8 mouse cellular contexts compared by ENCODE assay signal in the genomic region with DNA sequence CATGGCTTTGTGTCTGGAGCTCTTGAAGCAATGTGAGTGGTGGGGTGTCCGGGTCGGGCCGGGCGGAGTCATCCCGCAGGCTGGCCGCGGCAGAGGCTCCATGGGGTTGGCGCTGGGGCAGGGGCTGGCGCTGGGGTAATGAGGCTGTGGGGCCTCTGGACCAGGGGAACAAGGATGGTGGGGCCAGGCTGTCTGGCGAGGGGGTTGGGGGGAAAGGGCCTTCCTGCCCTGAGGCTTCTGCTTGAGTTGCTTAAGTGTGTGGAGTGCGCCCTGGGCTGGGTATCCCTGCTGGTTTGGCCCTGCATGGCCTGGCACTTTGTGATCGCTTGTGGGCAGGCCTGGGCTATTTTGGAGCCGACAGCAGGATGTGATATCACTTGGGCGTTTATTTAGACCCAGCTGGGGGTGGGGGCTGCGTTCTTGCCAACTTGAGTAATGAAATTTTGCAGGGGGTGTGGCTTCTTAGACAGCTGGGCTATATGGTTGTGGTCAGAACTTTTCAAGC. TPM values are rescaled to one million over a fixed set of nuclear protein-coding genes. Genes with fewer than 3 reads are reported as not detected.
DNase-seq lines count a peak whose midpoint lies in the region; ATAC-seq and TF ChIP-seq lines count a peak whose summit lies in the region.

No protein-coding gene starts in this region.

- peak; percentile 54 for DNase-seq in embryo, embryonic 10 days (ENCODE audit: low spot score)
- DNase-seq in embryo, embryonic 9.5 days (ENCODE audit: extremely low spot score): no peak
- DNase-seq in cerebellum, adult 2 months: peak; percentile 56 to 64
- peak; percentile 48 to 62 for DNase-seq in frontal cortex, postnatal 14 days (ENCODE audit: low spot score in 2 of 2)
- peak; percentile 56 for DNase-seq in hindbrain, embryonic 11.5 days (ENCODE audit: low spot score)
- DNase-seq in left cerebral cortex, postnatal 25 days (ENCODE audit: low spot score in 2 of 2): peak; percentile 65 to 87

- peaks cover 52% of the 10 kb centered on the region for H3K4me1 ChIP-seq in cerebellum, adult 2 months (ENCODE audit: control insufficient read depth, insufficient read depth, low read length)
- peaks cover 17% of the 10 kb centered on the region for H3K4me1 ChIP-seq in hindbrain, embryonic 11.5 days (replicated peaks; ENCODE audit: control insufficient read depth, insufficient read depth, low read length)
- H3K4me1 ChIP-seq in megakaryocyte, embryonic 14.5 days: peaks cover 80% of the 10 kb centered on the region
- H3K4me1 ChIP-seq in small intestine, adult 2 months (ENCODE audit: control insufficient read depth, insufficient read depth, insufficient read length, low read length): peaks cover 31% of the 10 kb centered on the region

- no peaks in the 10 kb centered on the region for H3K9me3 ChIP-seq in hindbrain, embryonic 11.5 days (ENCODE audit: control insufficient read depth, low read length)
- H3K9me3 ChIP-seq in megakaryocyte, embryonic 14.5 days: no peaks in the 10 kb centered on the region

- intact Hi-C loops in left cerebral cortex, postnatal 25 days (cut with DNase I): no loop called here

- H3K4me3 ChIP-seq in cerebellum, adult 2 months (replicated peaks; ENCODE audit: insufficient read depth, low read depth, low read length): peak overlapping the region; percentile 86
- peak overlapping the region; percentile 92 for H3K4me3 ChIP-seq in hindbrain, embryonic 11.5 days (ENCODE audit: low read depth, low read length)
- peak overlapping the region; percentile 97 for H3K4me3 ChIP-seq in megakaryocyte, embryonic 14.5 days (replicated peaks)
- peak overlapping the region; percentile 94 for H3K4me3 ChIP-seq in small intestine, adult 2 months (ENCODE audit: low read depth, low read length)

- H3K27me3 ChIP-seq in cerebellum, adult 2 months (ENCODE audit: control insufficient read depth, insufficient read depth, low read length): no peaks in the 10 kb centered on the region
- no peaks in the 10 kb centered on the region for H3K27me3 ChIP-seq in hindbrain, embryonic 11.5 days (ENCODE audit: control insufficient read depth, insufficient read depth, low read length)
- H3K27me3 ChIP-seq in megakaryocyte, embryonic 14.5 days (replicated peaks): peaks cover 2% of the 10 kb centered on the region
- H3K27me3 ChIP-seq in small intestine, adult 2 months (ENCODE audit: control insufficient read depth, insufficient read depth, low read length): no peaks in the 10 kb centered on the region

- no peak for TF ChIP-seq CTCF in cerebellum, adult 2 months (IDR thresholded peaks at IDR 0.05; ENCODE audit: borderline replicate concordance, insufficient read depth, low read depth, low read length)
- no peak for TF ChIP-seq CTCF in small intestine, adult 2 months (IDR thresholded peaks at IDR 0.05; ENCODE audit: extremely low read depth, insufficient read length, insufficient replicate concordance, low read depth, low read length)

- TF ChIP-seq POLR2A in cerebellum, adult 2 months (IDR thresholded peaks at IDR 0.05; ENCODE audit: borderline replicate concordance, insufficient read depth, low read length): no peak
- no peak for TF ChIP-seq POLR2A in small intestine, adult 2 months (IDR thresholded peaks at IDR 0.05; ENCODE audit: low read depth, low read length)

- H3K9ac ChIP-seq in hindbrain, embryonic 11.5 days (ENCODE audit: low read depth, low read length): peak overlapping the region; percentile 97

- H3K36me3 ChIP-seq in hindbrain, embryonic 11.5 days (ENCODE audit: control insufficient read depth, insufficient read depth, low read length): no peaks in the 10 kb centered on the region
- H3K36me3 ChIP-seq in megakaryocyte, embryonic 14.5 days (replicated peaks; ENCODE audit: low read length): peaks cover 25% of the 10 kb centered on the region
- H3K36me3 ChIP-seq in small intestine, adult 2 months (ENCODE audit: control insufficient read depth, insufficient read depth, low read length): no peaks in the 10 kb centered on the region

- 2% methylated on average over 15 of the region's 15 CpGs for WGBS in cerebellum, adult 2 months
- 1% methylated on average over 15 of the region's 15 CpGs for WGBS in hindbrain, embryonic 11.5 days
- 3% methylated on average over 15 of the region's 15 CpGs for WGBS in small intestine, adult 2 months

- peak overlapping the region; percentile 54 for H3K4me2 ChIP-seq in hindbrain, embryonic 11.5 days (replicated peaks; ENCODE audit: low read depth, low read length)

- 0 out of 2 replicates have a peak overlapping the region, but pooled peaks have one; percentile 81 for H3K27ac ChIP-seq in cerebellum, adult 2 months (ENCODE audit: insufficient read depth, low read length)
- H3K27ac ChIP-seq in hindbrain, embryonic 11.5 days (ENCODE audit: low read depth, low read length): peak overlapping the region; percentile 88
- H3K27ac ChIP-seq in small intestine, adult 2 months (ENCODE audit: insufficient read depth, low read depth, low read length): peak overlapping the region; percentile 69

- ATAC-seq in hindbrain, embryonic 11.5 days (ENCODE audit: low FRiP score): peak; percentile 16

RNA-seq across cellular contexts. Expression of a gene that starts 53.1 kb away (rescaled TPM):
- polyA plus RNA-seq in cerebellum, adult 2 months (2012; rRNA removed): 39.2 and 40.0 TPM in 2 replicates
- 96.1 and 133 TPM in 2 replicates for polyA plus RNA-seq in hindbrain, embryonic 11.5 days (2014; fragmentation: Nextera tagmentation; extraction: Ambion mirVana)
- 10 to 100 TPM; 14.7 to 16.1 TPM for total RNA-seq in left cerebral cortex, postnatal 25 days (2021)
- polyA plus RNA-seq in megakaryocyte, embryonic 14.5 days (2012; ENCODE audit: insufficient read depth, low replicate concordance): 143 and 182 TPM in 2 replicates
- 391 and 410 TPM in 2 replicates for polyA plus RNA-seq in small intestine, adult 2 months (2012; rRNA removed)
